Mouse (Mus musculus): ENCODE measurements around the gene Armc9. TPM values are rescaled to one million over a fixed set of nuclear protein-coding genes. Genes with fewer than 3 reads are reported as not detected.
A peak's percentile ranks its signal among the peaks of the same experiment; 100 is the strongest.

Gene Armc9
- polyA plus RNA-seq (2015; fragmentation: Nextera tagmentation; extraction: Ambion mirVana), result 28.3 and 30.4 TPM in 2 replicates

DNA sequence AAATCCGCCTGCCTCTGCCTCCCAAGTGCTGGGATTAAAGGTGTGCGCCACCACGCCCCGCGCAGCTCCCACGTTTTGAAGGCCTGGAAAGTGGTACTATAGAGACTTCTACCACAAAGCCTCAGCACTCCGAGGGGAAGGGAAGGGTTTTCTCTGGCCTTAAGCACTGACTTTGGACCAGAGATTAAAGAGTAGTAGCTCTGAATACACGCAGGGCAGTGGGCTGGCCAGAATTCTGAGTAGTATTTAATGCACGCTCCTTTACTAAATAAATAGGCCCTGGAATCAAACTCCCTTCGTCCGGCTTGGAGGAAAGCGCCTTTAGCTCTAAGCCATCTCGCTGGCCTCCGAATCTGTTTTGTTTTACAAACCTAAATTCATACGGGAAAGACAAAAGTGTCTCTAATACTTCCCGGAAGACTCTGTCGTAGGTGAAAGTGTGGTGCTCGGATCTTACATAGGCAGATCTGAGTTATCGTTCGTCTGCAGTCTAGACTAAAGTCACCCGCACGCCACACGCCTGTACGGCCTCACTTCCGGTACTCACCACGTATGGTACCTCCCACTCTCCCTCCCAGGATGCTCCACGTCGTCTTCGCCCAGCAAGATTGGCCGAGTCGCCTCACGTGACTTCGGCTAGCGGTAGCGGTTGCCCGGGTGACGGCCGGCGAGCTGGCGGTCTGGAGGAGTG, at the start of gene Armc9:
TSS of gene Armc9 (plus strand) at position 648 of the 691 bp plus-strand sequence.
- peak within 1 kb of the TSS; percentile 75 for H3K4me2 ChIP-seq (replicated peaks)
- H3K4me3 ChIP-seq, result peak within 1 kb of the TSS; percentile 84
- peaks cover 14% of the 10 kb centered on the region for H3K4me1 ChIP-seq
- H3K36me3 ChIP-seq, result peaks cover 3% of the 10 kb centered on the region
- WGBS, result 4% methylated on average over 40 of the region's 40 CpGs
- H3K27ac ChIP-seq, result peak within 1 kb of the TSS; percentile 82
- no peaks in the 10 kb centered on the region for H3K27me3 ChIP-seq
- peak; percentile 100 for ATAC-seq (ENCODE audit: low FRiP score, low read depth)
- H3K9ac ChIP-seq, result peak within 1 kb of the TSS; percentile 82
- no peaks in the 10 kb centered on the region for H3K9me3 ChIP-seq

DNA sequence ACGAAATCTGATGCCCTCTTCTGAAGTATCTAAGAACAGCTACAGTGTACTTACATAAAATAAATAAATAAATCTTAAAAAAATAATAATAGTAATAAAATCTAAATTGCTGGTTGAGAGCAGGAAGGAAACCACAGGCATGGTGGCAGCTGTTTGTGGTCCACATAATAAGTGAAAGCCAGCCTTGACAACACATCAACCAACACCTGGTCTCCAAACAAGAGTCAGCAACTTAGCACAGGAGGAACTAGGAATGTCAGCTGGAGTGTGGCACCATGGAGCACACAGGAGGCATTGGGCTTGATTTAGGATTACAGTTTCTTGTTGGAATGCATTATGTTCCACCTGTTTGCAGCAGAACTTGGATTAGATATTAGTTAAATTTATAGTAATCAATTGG, 49.5 kb upstream of the Armc9 start:
- no peak overlapping the region for H3K4me2 ChIP-seq (replicated peaks)
- H3K4me1 ChIP-seq, result no peaks in the 10 kb centered on the region
- no peak for ATAC-seq (ENCODE audit: low FRiP score, low read depth)
- H3K27ac ChIP-seq, result no peak overlapping the region
- H3K9me3 ChIP-seq, result no peaks in the 10 kb centered on the region
- H3K36me3 ChIP-seq, result peaks cover 23% of the 10 kb centered on the region
- H3K9ac ChIP-seq, result no peak overlapping the region
- H3K4me3 ChIP-seq, result no peak overlapping the region
- 91% methylated on average over 1 of the region's 1 CpGs for WGBS
- no peaks in the 10 kb centered on the region for H3K27me3 ChIP-seq

- 52% methylated on average over 6 of the region's 6 CpGs for WGBS
- H3K27me3 ChIP-seq, result no peaks in the 10 kb centered on the region
- H3K4me1 ChIP-seq, result no peaks in the 10 kb centered on the region
- H3K9ac ChIP-seq, result no peak within 1 kb of the TSS
- no peak within 1 kb of the TSS for H3K4me3 ChIP-seq
- H3K4me2 ChIP-seq (replicated peaks), result no peak within 1 kb of the TSS
- no peaks in the 10 kb centered on the region for H3K9me3 ChIP-seq
- H3K27ac ChIP-seq, result no peak within 1 kb of the TSS
- H3K36me3 ChIP-seq, result peaks cover 16% of the 10 kb centered on the region
- ATAC-seq (ENCODE audit: low FRiP score, low read depth), result no peak
Observed at GRCm38 (mm10) chr1:86111779-86112178, 42.8 kb upstream of the Armc9 start, which contains the start of gene Htr2b. Gene Htr2b, minus strand, starts transcription at chr1:86111970.

DNA sequence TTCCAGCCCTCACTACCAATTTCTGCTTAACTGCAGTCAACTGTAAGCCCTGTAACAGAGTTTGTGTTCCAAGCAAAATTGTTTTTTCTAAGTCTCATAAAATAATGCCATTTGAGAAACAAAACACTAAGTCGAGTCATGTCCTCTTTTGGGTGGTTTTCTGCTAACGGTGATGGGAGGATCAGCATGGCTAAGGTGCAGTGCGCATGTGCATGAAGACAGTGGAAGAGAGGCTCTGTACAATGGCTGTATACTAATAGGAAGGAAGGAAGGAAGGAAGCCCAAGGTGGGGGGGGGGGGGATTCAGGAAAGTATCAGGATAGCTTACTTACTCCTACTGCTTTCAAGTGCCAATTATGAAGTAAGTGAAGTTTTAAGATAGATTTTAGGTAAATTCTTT, 40.4 kb upstream of the Armc9 start:
- Histone ChIP-seq H3K4me2 (replicated peaks) (no peak overlapping the region), H3K27me3 (no peaks in the 10 kb centered on the region), H3K36me3 (peaks cover 30% of the 10 kb centered on the region), H3K4me3 (no peak overlapping the region), H3K27ac (no peak overlapping the region), H3K9ac (no peak overlapping the region), H3K4me1 (no peaks in the 10 kb centered on the region), H3K9me3 (no peaks in the 10 kb centered on the region)
- 90% methylated on average over 3 of the region's 3 CpGs for WGBS
- no peak for ATAC-seq (ENCODE audit: low FRiP score, low read depth)

- no peak for ATAC-seq (ENCODE audit: low FRiP score, low read depth)
- no peaks in the 10 kb centered on the region for H3K27me3 ChIP-seq
- peaks cover 63% of the 10 kb centered on the region for H3K36me3 ChIP-seq
- 81% methylated on average over 4 of the region's 4 CpGs for WGBS
- no peak overlapping the region for H3K4me3 ChIP-seq
- no peak overlapping the region for H3K4me2 ChIP-seq (replicated peaks)
- H3K27ac ChIP-seq, result no peak overlapping the region
- H3K4me1 ChIP-seq, result no peaks in the 10 kb centered on the region
- H3K9ac ChIP-seq, result no peak overlapping the region
- H3K9me3 ChIP-seq, result no peaks in the 10 kb centered on the region
Observed at GRCm38 (mm10) chr1:86119549-86119948, 35.0 kb upstream of the Armc9 start.

DNA sequence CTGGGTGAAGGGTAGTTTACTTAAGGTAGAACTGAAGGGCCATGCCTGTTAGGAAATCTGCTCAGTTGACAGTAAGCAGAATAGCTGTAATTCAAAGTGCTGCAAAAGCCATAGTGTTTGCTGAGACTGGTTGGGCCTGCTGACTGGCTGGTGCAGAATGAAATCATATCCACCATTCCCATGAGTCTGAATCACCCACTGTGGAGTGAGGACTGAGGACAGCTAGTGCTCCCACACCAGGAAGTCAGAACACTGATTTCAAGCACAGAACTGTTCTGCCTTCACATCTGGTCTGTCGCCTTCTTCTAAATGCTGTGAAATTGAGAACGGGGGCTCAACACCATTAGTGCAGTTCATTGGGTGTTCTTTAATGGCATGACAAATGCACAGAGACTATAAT, 28.5 kb upstream of the Armc9 start:
- H3K27ac ChIP-seq, result no peak overlapping the region
- no peaks in the 10 kb centered on the region for H3K9me3 ChIP-seq
- peaks cover 78% of the 10 kb centered on the region for H3K36me3 ChIP-seq
- no peak overlapping the region for H3K9ac ChIP-seq
- H3K27me3 ChIP-seq, result no peaks in the 10 kb centered on the region
- 89% methylated on average over 2 of the region's 2 CpGs for WGBS
- H3K4me3 ChIP-seq, result no peak overlapping the region
- no peak overlapping the region for H3K4me2 ChIP-seq (replicated peaks)
- no peaks in the 10 kb centered on the region for H3K4me1 ChIP-seq
- no peak for ATAC-seq (ENCODE audit: low FRiP score, low read depth)

GRCm38 (mm10) chr1:86133337-86133736, 21.2 kb upstream of the Armc9 start, which contains the start of gene Gm21972:
Gene Gm21972, plus strand, starts transcription at chr1:86133637.
- Histone ChIP-seq H3K4me1 (no peaks in the 10 kb centered on the region), H3K4me3 (no peak within 1 kb of the TSS), H3K36me3 (peaks cover 84% of the 10 kb centered on the region), H3K9me3 (no peaks in the 10 kb centered on the region), H3K27ac (no peak within 1 kb of the TSS), H3K4me2 (replicated peaks) (no peak within 1 kb of the TSS), H3K9ac (no peak within 1 kb of the TSS), H3K27me3 (no peaks in the 10 kb centered on the region)
- no peak for ATAC-seq (ENCODE audit: low FRiP score, low read depth)
- 97% methylated on average over 4 of the region's 4 CpGs for WGBS

GRCm38 (mm10) chr1:86135315-86135714, 19.3 kb upstream of the Armc9 start:
- H3K9me3 ChIP-seq, result no peaks in the 10 kb centered on the region
- H3K27me3 ChIP-seq, result no peaks in the 10 kb centered on the region
- H3K27ac ChIP-seq, result no peak overlapping the region
- no peaks in the 10 kb centered on the region for H3K4me1 ChIP-seq
- no peak overlapping the region for H3K9ac ChIP-seq
- ATAC-seq (ENCODE audit: low FRiP score, low read depth), result no peak
- 94% methylated on average over 6 of the region's 6 CpGs for WGBS
- no peak overlapping the region for H3K4me2 ChIP-seq (replicated peaks)
- no peak overlapping the region for H3K4me3 ChIP-seq
- peaks cover 86% of the 10 kb centered on the region for H3K36me3 ChIP-seq

GRCm38 (mm10) chr1:86141081-86141480, 13.5 kb upstream of the Armc9 start:
- Histone ChIP-seq H3K4me3 (no peak overlapping the region), H3K27ac (no peak overlapping the region), H3K9ac (no peak overlapping the region), H3K27me3 (no peaks in the 10 kb centered on the region), H3K36me3 (peaks cover 46% of the 10 kb centered on the region), H3K4me1 (no peaks in the 10 kb centered on the region), H3K4me2 (replicated peaks) (no peak overlapping the region), H3K9me3 (no peaks in the 10 kb centered on the region)
- WGBS, result 81% methylated on average over 3 of the region's 3 CpGs
- ATAC-seq (ENCODE audit: low FRiP score, low read depth), result no peak

- no peak for ATAC-seq (ENCODE audit: low FRiP score, low read depth)
- H3K36me3 ChIP-seq, result peaks cover 27% of the 10 kb centered on the region
- H3K27me3 ChIP-seq, result no peaks in the 10 kb centered on the region
- no peaks in the 10 kb centered on the region for H3K4me1 ChIP-seq
- no peak overlapping the region for H3K9ac ChIP-seq
- no peak overlapping the region for H3K4me3 ChIP-seq
- no peak overlapping the region for H3K4me2 ChIP-seq (replicated peaks)
- 87% methylated on average over 4 of the region's 4 CpGs for WGBS
- H3K9me3 ChIP-seq, result no peaks in the 10 kb centered on the region
- no peak overlapping the region for H3K27ac ChIP-seq
Observed at GRCm38 (mm10) chr1:86143165-86143564, 11.4 kb upstream of the Armc9 start.

DNA sequence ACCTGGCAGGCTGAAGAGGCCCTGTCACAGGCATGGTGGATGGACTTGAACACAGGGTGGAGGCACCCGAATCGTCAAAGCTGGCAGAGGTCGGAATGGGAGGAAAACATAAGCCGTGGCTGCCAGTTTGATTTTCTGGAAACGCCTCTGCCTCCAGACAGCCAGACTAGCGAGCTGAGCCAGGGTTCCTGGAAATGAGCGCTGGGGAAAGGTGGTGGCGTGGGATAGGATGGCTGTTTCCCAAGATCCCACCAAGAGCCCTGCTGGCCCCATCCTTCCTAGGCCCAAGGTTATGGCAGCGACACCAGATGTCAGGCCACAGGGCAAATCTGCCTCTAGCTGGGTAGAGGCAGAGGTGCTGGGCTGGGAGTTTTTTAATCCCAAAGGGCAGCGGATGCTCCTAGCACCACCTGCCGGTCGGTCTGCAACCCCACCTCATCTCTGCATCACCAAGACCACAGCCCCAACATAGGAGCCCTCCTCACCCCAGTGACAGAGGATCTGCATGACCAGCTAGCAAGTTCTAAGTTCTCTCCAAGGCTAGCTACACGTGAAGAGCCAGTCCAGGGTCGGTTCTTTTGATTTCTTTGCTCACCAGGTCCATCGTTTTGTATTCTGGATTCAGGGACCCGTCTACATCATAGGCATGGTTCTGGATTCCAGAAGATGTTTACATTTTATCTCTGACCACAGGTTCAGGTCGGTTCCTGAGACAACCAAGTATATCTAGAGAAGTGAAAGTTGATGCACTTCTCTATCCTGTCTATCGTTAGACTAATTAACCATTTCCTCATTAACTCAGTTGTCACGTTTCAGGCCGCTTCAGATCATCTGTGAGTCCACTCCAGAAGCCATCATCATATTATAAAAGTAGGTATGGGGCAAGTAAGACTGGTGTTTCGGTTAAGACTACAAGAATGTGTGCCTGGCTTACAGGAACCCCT, 10.3 kb upstream of the Armc9 start:
- H3K9me3 ChIP-seq, result no peaks in the 10 kb centered on the region
- no peaks in the 10 kb centered on the region for H3K27me3 ChIP-seq
- peaks cover 17% of the 10 kb centered on the region for H3K36me3 ChIP-seq
- H3K4me3 ChIP-seq, result no peak overlapping the region
- H3K9ac ChIP-seq, result no peak overlapping the region
- no peak for ATAC-seq (ENCODE audit: low FRiP score, low read depth)
- H3K4me2 ChIP-seq (replicated peaks), result no peak overlapping the region
- H3K4me1 ChIP-seq, result no peaks in the 10 kb centered on the region
- WGBS, result 81% methylated on average over 21 of the region's 21 CpGs
- no peak overlapping the region for H3K27ac ChIP-seq

GRCm38 (mm10) chr1:86146293-86146692, 8.3 kb upstream of the Armc9 start:
- Histone ChIP-seq H3K9ac (no peak overlapping the region), H3K36me3 (peaks cover under 1% of the 10 kb centered on the region), H3K27me3 (no peaks in the 10 kb centered on the region), H3K4me1 (no peaks in the 10 kb centered on the region), H3K4me3 (no peak overlapping the region), H3K27ac (no peak overlapping the region), H3K9me3 (no peaks in the 10 kb centered on the region), H3K4me2 (replicated peaks) (no peak overlapping the region)
- 56% methylated on average over 5 of the region's 5 CpGs for WGBS
- no peak for ATAC-seq (ENCODE audit: low FRiP score, low read depth)
